Mouse (Mus musculus) layer of hippocampus, adult 11-12 months (tissue): ENCODE data around the gene Procr.
"Not testable (repeated sequence)": the region's sequence is repeated elsewhere in the genome, so short reads cannot be mapped to it uniquely, and the experiment has no call there.

Experiments used
- DNase-seq: peaks from one replicate; pipeline ENCODE4 v3.0.0; 2022; ENCODE audit warnings: low spot score

The Procr gene

DNA sequence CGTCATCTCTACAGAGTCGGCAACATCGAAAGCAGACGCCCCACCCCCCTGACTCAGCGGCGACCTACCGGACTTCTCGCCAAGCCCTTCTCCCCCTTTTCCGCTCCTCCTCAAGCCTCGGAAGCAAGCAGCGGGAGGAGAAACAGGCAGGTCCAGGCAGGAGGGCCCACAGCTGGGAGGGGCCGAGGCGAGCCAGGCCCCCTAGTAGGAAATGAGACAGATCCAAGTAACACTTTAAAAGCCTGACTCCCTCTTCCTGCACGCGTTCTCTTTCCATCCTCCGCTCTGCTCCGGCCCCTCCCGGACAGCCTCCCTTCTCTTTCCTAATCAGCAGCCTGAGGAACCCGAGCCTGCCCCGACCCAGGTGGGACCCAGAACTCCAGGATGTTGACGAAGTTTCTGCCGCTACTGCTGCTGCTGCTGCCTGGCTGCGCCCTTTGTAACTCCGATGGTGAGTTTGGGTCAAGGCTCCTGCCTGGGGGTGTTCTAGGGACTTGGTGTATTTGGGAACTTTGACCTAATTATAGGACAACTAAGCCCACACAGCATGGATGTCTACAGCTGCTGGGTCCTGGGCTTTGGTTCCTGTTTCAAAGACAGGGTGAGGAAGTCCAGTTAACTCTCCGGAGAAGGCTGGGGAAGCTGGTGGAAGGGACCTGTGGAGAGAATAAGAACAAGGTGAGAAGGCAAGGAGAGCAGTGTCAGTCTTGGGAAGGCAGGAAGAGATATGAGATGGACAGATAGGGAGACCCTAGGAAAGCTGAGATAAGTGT, at the start of gene Procr:
Gene Procr, plus strand, starts transcription at position 104 of the 773 bp plus-strand sequence.
- no peak for DNase-seq

GRCm38 (mm10) chr2:155701399-155701919, 49.5 kb upstream of the Procr start:
- no peak for DNase-seq

GRCm38 (mm10) chr2:155703630-155704029, 47.3 kb upstream of the Procr start:
- DNase-seq, result no peak

GRCm38 (mm10) chr2:155707251-155707650, 43.7 kb upstream of the Procr start:
- DNase-seq, result peak; percentile 64

DNA sequence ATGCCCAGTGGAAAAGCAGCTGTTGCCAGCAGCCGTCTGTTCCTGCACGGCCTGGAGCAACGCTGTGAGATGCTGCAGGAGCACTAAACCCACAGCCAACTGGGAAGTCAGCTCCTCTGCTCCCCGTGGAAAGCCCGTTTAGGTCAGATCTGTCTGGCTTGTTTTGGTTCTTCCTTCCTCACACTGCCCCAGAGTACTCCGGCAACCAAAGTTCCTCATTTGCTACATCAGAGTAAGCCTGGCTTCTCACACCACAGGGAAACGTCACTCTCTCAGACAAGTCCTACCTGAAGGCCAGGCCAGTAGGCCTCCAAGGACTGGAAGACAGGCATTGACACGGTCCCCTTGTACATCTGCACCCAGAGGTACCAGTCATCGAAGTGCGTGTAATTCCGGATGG, 40.4 kb upstream of the Procr start:
- no peak for DNase-seq

DNA sequence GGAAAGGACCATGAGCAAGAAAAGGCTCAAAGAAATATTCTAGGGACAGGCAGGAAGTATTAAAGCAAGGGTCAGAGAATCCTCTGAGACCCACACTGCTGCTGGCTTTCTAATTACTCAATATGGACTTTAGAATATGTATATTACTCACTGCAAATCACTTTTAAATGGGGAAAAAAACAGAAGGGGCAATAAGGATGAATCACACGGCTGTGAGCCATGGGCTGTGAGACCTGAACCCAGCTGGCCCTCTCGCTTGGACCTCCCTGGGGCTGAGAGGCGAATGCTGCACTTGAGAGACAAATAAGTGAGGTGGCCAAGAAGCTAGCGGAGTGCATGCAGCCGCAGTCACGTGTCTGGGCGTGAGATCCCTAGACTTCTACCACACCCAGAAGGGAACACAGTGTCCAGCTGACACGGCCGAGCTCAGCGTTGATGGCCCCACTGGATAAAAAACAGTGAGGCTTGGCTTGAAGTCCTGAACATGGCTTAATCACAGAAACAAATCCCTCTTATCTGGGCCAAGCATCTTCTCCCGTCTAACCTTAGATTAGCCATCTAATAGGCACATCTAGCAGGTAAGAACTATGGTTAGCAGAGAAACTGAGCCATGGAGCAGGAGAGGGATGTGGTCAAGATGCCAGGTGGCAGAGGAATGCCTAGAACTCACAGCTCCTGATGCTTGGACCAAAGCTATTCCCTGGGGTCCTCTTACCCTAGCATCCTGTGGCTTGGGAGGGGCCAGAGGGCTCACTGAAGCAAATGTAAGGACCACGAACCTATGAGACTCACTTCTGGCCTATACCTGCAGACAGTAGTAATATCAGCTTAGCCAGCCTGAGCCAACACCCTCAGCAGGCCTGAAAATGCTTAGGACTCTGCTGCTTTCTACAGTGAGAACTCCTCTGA, 33.6 kb upstream of the Procr start:
- DNase-seq, result no peak

DNA sequence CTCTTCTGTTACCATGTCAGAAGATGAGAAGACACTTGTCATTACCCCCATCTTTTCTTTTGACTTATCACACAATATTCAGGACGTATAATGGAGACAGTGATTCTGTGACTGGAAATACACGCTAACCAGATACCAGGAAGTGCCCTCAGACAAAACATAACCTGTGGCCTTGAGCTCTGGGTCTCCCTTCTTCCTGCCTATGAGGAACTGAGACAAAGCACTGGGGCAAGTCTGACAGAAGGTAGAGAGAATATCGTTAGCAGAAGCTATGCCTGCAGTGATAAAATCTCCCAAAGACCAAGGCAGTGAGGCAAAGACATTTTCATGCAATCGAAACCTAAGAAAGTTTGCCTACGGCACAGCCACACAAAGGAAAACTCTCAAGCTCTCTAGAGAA, 30.3 kb upstream of the Procr start:
- no peak for DNase-seq

DNA sequence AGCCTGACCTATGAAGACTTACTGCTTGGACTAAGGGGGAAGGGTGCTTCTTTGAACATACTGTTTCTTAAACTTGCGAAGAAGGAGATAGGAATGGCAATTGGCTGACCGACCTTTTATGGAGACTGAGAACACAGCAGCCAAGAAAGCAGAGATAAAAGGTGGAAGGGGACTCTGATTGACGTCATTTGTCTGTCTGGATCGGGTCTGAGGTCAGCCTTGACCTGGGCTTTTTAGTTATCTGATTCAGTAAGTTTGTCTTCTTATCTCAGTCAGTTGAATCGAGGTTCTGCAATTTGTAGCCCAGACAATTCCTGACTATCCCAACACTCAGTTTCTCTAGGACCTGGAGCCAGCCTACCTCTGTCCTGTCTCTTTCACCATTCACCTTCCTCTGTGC, 26.9 kb upstream of the Procr start:
- no peak for DNase-seq

DNA sequence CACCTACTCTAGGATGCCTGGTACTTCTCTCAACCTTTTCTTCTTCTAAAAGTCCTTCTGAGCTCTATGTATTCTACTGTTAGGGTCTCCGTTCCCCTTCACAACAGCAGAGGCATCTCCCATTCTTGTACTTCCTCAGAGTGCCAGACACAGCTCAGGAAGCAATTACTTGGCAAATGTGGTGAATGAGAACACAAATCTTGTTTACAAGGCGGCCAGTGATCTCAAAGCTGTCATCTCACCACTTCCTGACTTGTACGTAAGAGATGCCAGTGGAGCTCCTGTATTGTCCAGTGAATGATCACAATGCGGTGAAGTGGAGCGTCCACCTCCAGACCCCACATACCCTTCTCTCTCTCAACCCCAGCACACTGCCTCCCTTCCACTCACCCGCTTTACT, 26.4 kb upstream of the Procr start:
- DNase-seq, result no peak

GRCm38 (mm10) chr2:155726302-155726701, 24.6 kb upstream of the Procr start:
- no peak for DNase-seq

GRCm38 (mm10) chr2:155727764-155728395, 23.0 kb upstream of the Procr start:
- no peak for DNase-seq

DNA sequence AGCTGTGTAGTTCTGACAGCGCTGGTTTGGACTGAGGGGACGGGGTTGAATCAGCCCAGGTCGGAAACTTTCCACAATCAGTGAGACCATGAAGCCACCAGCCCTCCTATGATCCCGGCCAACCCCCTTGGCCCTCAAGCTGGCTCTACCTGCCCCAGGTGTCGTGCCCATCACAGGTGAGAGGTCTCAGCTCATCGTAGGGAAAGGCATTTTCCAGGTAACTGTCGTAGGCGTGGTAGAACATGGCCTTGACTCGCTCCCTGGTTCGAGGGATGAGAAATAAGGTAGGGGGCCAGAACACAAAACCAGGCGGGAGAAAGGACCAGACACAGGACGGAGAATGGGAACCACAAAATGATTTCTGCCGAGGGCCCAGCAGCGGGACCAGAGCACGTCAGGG, 22.2 kb upstream of the Procr start:
- DNase-seq, result no peak

GRCm38 (mm10) chr2:155729158-155729645, 21.7 kb upstream of the Procr start, which contains the start of gene Edem2:
Gene Edem2 (minus strand): TSS chr2:155729475.
- DNase-seq, result peak; percentile 93

DNA sequence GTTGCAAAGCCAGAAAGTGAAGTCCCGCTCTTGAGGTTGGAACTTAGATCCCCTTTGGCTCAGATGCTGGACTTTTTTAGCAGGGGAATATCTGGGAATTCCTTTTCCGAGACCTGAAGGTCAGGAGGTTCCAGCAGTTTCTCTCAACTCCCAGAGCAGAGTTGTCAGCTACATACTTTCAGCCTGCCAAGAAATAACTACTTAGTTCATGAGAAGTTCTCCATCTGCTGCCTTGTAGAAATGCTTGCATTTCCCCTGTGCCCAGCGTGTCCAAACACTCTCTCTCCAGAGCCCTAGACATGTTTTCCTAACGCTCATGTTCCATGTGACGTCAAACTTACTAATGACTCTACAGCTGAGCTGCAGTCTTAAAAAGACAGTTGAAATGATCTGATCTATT, 15.8 kb upstream of the Procr start:
- DNase-seq, result no peak

GRCm38 (mm10) chr2:155735766-155736165, 15.2 kb upstream of the Procr start, which contains the start of gene Gm17581:
Gene Gm17581 (minus strand): TSS chr2:155735866.
- not testable (repeated sequence) for DNase-seq

DNA sequence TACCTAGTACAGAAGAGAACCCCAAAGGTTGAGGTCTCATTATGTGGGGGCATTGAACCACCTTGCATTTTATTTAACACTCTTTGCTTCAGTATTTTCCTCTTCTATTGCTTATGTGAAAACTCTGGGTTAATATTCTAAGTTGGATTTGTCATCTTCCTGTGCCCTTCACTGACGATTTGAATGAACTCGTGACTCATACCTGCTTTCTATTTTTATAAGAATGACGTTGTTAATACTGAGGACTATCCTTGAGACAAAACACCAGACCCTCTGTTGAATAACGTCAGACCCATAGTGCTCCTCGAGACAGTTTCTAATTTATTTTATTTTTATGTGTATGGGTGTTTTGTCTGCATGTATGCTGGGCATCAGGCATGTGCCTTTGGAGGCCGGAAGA, 14.0 kb upstream of the Procr start:
- DNase-seq, result no peak

DNA sequence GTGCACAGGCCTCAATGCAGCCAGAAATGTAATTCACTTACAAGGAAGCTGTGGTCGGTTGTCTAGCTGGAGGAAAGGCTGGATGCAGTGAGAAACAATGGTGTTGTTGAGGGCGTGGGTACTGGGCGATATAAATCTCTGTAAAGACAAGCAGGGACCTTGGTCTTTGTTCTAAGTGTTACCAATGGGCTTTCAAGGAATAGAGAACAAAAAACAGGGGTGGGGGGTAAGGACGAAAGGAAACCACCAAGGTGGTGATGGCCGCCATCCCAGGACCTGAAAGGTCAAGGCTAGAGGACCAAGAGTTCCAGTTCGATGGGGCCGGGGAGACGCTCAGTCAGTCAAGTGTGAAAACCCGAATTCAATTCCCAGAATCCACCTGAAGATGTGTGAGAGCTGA, 13.1 kb upstream of the Procr start:
- DNase-seq, result no peak

DNA sequence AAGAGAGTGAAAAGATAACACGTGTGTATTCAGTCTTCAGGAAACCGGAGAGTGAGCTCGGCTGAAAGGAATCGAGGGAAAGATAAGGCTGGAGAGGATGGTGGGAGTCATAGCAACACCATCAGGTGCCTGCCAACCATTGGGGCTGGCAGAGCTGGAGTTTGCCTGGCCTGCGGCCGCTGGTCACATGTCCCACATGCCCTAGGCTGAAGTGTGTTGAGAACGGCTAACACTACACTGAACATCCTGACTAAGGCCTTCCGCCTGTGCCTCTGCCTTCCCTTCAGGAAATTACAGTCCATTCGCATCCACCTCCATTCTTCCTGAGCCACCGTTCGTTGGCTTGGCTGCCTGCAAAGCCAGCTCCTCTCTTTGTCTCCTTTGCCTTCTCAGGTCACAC, 8.7 kb upstream of the Procr start:
- no peak for DNase-seq

GRCm38 (mm10) chr2:155742931-155743337, 8.0 kb upstream of the Procr start:
- no peak for DNase-seq

DNA sequence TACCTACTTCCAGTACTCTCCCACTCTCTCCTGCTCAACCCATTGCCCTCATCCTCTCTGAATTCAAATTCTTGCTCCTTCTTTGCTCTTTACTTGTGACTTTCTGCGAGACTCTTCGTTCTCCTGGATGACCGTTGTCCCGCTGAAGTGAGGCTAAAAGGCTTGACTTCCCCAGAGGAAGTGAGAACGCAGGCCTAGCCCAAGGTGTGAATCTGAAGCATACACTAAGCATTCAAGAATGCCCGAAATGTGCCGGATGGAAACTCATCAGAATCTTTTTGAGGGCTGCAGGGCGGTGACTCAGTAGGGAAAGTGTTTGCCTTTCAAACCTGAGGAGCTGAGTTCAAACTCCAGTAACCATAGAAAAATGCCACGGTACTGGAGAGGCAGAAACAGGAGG, 7.6 kb upstream of the Procr start:
- DNase-seq, result no peak

- DNase-seq, result no peak
Measured at GRCm38 (mm10) chr2:155745487-155745886, 5.4 kb upstream of the Procr start.

- DNase-seq, result no peak
Measured at GRCm38 (mm10) chr2:155749394-155749793, 1.5 kb upstream of the Procr start.
